Mouse (Mus musculus) lung, postnatal 10 days (tissue): ENCODE data around the gene Oard1.

Source experiments
- DNase-seq: peaks from one replicate; pipeline ENCODE4 v3.0.0; 2021

Oard1 gene

GRCm38 (mm10) chr17:48409380-48410298, at the start of gene Oard1, which contains the start of gene Nfya:
Gene Oard1, plus strand, starts transcription at chr17:48410014.
Gene Nfya, minus strand, starts transcription at chr17:48409906.
- peak; percentile 100 for DNase-seq

- no peak for DNase-seq
Observed at GRCm38 (mm10) chr17:48360462-48360861, 49.4 kb upstream of the Oard1 start.

GRCm38 (mm10) chr17:48362346-48362745, 47.5 kb upstream of the Oard1 start:
- DNase-seq, result no peak

GRCm38 (mm10) chr17:48362966-48363365, 46.8 kb upstream of the Oard1 start:
- DNase-seq, result peak; percentile 56

- no peak for DNase-seq
Observed at GRCm38 (mm10) chr17:48363421-48363965, 46.3 kb upstream of the Oard1 start.

GRCm38 (mm10) chr17:48365511-48366155, 44.2 kb upstream of the Oard1 start:
- no peak for DNase-seq

GRCm38 (mm10) chr17:48366806-48367205, 43.0 kb upstream of the Oard1 start:
- no peak for DNase-seq

- no peak for DNase-seq
Observed at GRCm38 (mm10) chr17:48371621-48372020, 38.2 kb upstream of the Oard1 start.

- no peak for DNase-seq
Observed at GRCm38 (mm10) chr17:48372987-48373386, 36.8 kb upstream of the Oard1 start.

GRCm38 (mm10) chr17:48376102-48376501, 33.7 kb upstream of the Oard1 start:
- no peak for DNase-seq

GRCm38 (mm10) chr17:48379050-48379449, 30.8 kb upstream of the Oard1 start:
- no peak for DNase-seq

GRCm38 (mm10) chr17:48385786-48386461, 23.9 kb upstream of the Oard1 start:
- DNase-seq, result no peak

GRCm38 (mm10) chr17:48388666-48389065, 21.1 kb upstream of the Oard1 start:
- no peak for DNase-seq

GRCm38 (mm10) chr17:48389442-48389841, 20.4 kb upstream of the Oard1 start:
- no peak for DNase-seq

- no peak for DNase-seq
Observed at GRCm38 (mm10) chr17:48391446-48391845, 18.4 kb upstream of the Oard1 start.

- no peak for DNase-seq
Observed at GRCm38 (mm10) chr17:48392616-48393015, 17.2 kb upstream of the Oard1 start.

GRCm38 (mm10) chr17:48401710-48402109, 8.1 kb upstream of the Oard1 start:
- DNase-seq, result no peak

- DNase-seq, result no peak
Observed at GRCm38 (mm10) chr17:48402751-48403150, 7.1 kb upstream of the Oard1 start.

- DNase-seq, result no peak
Observed at GRCm38 (mm10) chr17:48403848-48404247, 6.0 kb upstream of the Oard1 start.

GRCm38 (mm10) chr17:48404706-48405105, 5.1 kb upstream of the Oard1 start:
- DNase-seq, result no peak

- no peak for DNase-seq
Observed at GRCm38 (mm10) chr17:48407154-48407553, 2.7 kb upstream of the Oard1 start.

- DNase-seq, result no peak
Observed at GRCm38 (mm10) chr17:48407910-48408525, 1.8 kb upstream of the Oard1 start.
